Mouse (Mus musculus) neutrophil, adult 5-6 weeks (primary cell): ENCODE measurements around the gene Pcdh19. TPM values are rescaled to one million over a fixed set of nuclear protein-coding genes. Genes with fewer than 3 reads are reported as not detected.
"Not testable (repeated sequence)": the region's sequence is repeated elsewhere in the genome, so short reads cannot be mapped to it uniquely, and the experiment has no call there.

ENCODE experiments used
- ATAC-seq: fragments of 151-379, 151-347 bp; 2 replicates; pipeline ENCODE4 v1.8.0; 2017; ENCODE audit warnings: mild to moderate bottlenecking, moderate TSS enrichment; ENCODE audit not compliant: insufficient number of reproducible peaks, poor library complexity, low FRiP score, severe bottlenecking; ENCODE audit errors: extremely low read depth
- total RNA-seq: library from RNA; stranded (forward); fragments of 200-1000 nt; gene quantifications from 2 replicates; pipeline ENCODE4 v1.2.3, GENCODE M21; 2017

Gene Pcdh19
- not detected in 2 replicates for total RNA-seq

DNA sequence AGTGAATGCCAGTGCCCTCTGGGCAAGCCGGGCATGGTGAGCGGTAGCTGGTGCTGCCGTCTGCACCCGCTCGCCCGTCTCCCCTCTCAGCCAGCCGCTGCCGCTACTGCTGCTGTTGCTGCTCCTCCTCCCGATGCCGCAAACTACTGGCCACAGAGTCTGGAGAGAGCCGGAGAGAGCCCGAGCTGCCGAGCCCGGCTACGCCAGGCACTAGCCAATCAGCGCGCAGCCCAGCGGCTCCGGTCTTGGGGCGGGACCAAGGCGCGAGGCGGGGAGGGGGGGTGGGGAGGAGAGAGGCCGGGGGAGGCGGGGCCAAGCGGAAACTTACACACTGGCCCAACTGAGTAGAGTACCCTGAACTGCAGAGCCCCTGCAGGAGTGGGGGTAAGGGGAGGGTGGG is at the start of gene Pcdh19:
TSS of gene Pcdh19 (minus strand) at position 148 of the 400 bp plus-strand sequence.
- ATAC-seq, result no peak

DNA sequence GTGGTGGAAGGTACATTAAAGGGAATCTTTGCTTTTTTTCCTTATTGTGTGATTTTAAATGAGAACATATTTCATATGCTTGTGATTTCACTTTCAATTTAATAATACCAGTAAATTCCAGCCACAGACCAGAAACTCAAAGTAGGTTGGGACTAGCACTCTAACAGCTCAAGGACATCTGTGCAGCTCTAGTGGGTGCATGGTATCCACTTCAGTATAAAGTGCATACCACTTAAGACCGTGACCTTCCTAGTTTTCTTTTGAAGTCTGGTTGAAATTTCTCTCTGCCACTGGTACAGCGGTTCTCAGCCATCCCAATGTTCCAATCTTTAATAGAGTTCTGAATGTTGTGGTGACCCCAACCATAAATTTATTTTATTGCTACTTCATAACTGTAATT is 47.1 kb upstream of the Pcdh19 start:
- ATAC-seq, result no peak

DNA sequence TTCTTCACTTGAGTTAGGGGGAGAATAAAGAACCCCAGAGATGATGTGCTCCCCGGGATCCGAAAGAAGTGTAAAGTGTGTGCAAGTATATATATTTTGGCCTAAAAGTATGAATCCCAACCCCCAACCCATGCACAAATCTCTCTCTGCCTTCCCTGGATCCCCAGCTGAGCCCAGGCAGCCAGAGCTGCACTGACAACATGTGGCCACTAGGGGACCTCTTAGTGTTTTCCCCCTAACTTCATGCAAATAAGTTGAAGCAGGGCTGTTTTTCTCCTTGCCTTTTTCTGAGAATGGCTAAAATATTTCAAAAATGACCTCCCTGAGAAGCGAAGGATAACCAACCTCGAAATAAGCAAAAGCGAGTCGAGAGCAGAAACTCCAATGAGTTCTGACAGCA is 46.2 kb upstream of the Pcdh19 start:
- no peak for ATAC-seq

DNA sequence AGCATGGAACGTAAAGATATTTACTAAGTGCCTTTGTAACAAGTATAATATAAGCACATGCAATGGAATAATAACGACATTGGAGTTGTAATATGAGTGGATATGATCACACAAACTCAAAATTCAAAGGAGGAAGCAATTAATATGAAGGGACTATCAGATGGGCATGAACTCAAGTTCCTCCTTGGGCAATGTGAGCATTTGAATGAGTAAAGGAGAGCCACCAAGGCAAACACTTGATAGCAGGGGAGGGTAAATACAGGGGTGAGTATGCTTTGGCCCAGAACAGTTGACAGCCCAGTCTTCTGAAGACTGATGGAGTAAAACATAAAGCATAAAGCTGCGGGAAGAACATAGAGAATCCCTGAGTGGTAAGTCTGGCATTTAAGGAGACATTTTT is 32.7 kb upstream of the Pcdh19 start:
- ATAC-seq, result no peak

DNA sequence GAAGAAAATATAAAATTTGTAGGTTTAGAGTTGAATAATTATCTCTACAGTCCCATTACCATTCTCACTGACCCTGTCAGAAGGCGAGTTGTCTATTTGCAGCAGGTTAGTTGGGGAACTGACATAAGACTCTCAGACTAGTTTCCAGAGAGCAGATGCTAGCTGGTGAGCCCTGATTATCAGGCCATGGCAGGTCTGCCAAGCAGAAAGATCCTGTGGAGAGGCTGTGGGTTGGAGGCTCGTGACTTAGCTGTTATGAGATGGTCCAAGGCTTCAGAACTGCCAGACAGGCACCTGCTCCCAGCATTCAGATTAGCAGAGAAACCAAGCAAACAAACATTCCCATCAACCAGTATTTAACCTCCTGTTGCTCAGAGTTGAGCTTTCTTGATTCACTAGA is 21.8 kb upstream of the Pcdh19 start:
- ATAC-seq, result no peak

DNA sequence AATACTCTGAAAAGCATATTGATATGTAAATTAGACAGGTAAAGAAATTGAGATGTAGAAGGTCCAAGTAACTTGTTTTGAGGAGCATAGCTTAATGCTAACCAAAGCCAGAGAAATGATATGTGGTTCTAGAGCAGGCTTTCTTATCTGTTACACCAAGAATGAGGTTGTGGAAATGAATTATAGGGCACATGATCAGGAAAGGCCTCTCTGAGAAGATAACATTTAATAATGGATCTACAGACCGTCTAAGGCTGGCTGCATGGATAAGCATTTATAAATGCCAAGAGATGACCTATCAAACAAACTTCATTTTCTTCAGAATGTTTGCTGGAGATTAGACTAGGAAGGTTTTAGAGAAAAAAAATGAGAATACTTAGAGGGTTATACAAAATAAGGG is 14.1 kb upstream of the Pcdh19 start:
- no peak for ATAC-seq

DNA sequence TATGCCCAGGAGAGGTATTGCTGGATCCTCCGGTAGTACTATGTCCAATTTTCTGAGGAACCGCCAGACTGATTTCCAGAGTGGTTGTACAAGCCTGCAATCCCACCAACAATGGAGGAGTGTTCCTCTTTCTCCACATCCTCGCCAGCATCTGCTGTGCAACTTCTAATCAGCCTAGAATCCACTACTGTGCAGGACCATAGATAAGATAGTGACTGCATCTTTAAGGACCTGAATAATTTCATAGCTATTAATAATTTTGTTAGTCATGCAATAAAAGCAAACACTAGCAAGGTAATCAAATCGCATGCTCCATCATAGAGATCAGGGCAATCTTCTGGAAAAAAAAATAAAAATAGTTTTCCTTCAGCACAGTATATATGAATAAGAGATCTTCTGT is 9.1 kb upstream of the Pcdh19 start:
- ATAC-seq, result not testable (repeated sequence)

DNA sequence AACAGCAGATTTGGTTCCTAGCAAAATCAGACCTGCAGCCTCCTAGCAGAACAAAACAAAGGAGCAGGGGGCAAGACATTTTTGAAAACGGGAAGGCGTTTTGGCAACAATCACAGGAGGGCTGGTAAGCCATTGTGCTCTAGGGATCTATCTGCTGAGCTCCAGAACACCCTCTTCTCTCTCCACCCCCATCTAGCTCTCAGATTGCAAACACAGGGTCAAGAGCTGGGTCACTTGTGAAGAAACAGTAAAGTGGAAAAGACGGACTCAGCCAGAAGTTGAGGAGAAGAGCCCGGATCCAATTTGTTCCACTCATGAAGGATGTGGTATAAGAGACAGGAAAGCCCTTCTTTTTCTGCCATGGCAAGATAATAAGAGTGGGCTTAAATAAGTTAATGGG is 7.7 kb upstream of the Pcdh19 start:
- no peak for ATAC-seq

DNA sequence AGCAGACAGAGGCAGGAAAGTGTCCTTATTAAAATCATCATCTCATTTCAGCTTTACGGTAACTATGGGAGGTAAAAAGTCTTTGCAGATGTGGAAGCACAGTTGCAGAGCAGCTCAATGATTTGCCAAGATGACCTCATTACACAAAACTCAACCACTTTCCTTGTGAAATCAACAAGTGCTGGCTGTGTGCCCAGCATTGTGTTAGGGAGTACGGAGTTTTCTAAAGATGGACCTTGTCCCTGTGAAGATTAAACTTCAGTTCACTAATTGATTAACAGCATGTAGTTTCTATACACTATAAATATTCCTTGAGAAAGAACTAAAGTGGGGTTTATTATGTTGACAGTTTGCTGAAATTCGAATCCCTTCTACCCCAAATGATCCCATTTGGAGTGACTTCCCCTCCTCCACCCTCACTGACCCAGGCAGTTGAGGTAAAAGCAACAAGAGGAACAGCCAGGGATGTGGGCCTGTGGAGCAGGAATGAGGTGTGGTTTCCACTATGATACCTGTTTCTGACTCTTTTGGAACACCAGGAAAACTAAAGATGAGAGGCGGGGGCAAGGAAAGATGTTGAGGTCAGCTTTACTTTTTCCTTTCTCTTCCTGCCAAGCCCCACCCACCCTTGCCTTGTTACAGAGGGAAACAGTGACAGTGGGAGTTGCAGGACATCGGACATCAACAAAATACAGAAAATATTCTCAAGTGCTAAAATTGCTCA is 4.4 kb upstream of the Pcdh19 start:
- no peak for ATAC-seq

DNA sequence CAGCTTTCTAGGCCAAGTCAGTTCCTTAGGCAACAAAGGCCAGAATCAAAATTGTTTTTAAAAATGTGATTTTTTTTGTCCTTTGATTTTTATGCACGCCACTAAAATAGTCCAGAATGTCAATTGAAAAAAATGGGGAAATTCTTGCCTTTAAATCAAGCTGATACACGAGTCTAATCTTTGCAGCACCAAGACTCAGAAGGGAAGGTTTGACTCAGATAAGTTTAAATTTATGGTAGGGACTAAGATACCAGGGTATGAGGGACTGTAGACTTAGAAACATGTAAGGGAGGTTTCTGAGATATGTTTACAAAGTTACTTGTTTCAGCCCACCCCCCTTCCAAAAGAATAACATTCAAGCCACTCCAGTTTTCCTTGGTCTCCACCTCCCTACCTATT is 3.6 kb upstream of the Pcdh19 start:
- ATAC-seq, result no peak

DNA sequence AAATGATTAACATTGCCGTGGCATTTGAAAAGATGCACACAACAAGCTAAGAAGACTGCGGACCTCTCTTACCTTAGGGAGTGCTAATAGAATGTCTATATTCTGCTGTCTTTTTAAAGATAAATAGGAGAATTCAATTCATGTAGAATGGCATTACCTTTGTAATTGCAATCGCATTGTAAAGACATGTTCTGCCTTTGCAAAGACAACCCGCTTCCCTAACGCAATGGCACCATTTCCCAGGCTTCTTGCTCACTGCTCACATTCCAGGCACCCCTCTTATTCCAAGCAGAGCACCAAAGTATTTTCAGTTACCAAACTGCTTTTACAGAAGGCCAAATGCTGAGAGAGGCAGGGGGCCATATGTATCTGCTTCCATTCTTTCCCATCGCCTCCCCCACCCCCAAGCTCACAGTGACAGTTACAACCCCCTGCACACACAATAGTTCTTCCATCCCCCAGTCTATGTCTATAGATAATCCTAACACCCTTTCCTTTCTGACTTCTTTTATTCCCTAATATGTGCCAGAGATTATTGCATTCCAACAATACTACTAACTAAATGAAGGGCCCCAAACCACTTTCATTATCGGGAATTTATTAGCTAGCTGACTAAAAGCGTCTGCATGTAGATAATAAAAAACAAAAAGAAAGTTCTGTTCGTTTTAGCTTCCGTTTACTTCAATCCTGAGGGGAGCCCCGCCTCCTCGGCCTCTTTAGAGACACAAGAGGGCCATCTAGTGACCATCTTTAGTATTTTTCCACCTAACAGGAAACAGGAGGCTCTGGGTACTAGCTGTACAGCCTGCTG is 3.0 kb upstream of the Pcdh19 start:
- ATAC-seq, result no peak

DNA sequence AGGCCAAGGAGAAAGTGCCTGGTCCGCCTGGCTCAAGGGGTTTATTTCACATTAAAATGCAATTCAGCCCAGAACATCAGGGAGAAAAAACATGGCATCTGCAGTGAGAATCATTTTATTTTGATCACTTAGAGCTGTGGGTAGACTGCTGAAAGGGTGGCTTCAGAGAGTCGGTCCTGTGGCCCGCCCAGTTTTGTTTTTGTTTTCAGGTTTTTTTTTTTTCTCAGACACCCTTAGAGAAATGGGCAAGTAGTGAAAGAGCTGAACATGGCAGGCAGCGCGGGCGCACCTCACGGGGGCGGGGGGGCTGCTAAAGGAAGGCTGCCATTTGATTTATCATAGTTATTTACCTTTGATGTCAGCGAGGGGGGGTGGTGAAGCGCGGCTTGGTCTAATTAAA is 2.0 kb upstream of the Pcdh19 start:
- ATAC-seq, result no peak

DNA sequence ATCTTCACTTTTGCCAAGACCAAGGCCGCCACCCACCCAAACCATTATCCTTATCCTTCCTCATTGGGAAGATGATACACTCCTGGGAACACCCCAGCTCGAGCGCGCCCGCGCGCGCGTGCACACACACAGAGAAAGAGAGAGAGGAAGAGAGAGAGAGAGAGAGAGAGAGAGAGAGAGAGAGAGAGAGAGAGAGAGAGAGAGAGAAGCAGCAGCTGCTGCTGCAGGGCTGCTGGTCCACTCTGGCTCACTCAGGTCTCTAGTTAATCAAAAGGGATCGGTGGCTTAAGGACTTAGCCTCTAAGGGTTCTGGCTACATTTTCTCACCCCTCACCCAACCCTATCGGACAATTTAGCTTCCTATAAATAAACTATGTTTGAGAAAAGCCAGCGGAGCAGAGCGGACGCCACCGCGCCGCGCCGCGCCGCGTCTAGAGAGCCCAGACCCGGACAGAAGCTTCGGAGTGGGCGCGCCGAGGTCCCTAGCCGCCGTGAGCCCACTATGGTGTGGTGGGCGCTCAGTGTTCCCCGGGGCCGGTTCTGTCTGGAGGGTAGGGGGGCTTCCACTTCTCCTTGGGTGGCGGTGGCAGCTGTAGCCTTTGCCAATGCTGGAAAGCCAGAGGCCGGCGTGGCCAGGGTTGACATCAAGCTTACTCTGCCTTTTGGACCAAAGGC is 926 bp upstream of the Pcdh19 start:
- no peak for ATAC-seq

DNA sequence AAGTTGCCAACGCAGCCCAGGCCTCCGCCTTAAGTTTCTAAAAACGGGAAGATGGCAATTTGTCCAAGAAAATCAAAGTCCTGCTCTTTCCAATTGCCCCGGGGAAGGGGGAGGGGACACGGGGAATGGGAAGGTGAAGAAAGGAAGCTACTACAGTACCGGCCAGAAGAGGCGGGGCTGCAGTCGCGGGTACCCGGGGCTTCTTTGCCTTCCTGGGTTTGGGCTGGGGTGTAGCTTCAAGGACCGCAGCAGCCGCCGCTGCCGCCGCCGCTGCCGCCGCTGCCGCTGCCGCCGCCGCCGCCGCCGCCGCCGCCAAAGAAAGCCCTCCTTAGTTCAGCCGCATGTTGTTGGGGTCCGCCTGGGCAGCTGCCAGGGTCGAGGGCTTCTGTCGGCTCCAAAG is 631 bp downstream of the Pcdh19 start:
- ATAC-seq, result no peak

DNA sequence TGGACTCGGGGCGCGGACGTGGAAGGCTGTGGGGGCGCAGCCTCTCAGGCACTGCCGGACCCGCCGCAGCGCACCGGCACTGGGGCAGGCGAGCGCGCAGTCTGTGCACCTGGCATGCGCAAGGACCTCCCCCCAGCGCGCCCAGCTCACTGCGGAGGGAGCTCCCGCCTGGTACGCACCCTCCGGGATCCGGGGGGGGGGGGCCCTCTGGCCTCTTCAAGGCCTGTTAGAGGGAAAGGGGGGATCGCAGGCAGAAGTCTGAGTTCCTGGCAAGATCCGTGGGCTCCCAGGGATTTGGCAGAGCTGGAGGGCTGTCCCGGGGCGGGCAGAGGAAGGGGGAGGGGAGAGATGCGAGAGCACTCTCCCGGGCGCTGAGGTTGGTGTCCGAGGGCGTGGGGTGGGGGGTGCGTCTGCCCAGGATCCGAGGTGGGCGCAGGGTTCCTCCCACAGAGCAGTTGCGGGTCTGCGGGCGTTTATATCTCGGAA is 1.1 kb downstream of the Pcdh19 start:
- no peak for ATAC-seq

DNA sequence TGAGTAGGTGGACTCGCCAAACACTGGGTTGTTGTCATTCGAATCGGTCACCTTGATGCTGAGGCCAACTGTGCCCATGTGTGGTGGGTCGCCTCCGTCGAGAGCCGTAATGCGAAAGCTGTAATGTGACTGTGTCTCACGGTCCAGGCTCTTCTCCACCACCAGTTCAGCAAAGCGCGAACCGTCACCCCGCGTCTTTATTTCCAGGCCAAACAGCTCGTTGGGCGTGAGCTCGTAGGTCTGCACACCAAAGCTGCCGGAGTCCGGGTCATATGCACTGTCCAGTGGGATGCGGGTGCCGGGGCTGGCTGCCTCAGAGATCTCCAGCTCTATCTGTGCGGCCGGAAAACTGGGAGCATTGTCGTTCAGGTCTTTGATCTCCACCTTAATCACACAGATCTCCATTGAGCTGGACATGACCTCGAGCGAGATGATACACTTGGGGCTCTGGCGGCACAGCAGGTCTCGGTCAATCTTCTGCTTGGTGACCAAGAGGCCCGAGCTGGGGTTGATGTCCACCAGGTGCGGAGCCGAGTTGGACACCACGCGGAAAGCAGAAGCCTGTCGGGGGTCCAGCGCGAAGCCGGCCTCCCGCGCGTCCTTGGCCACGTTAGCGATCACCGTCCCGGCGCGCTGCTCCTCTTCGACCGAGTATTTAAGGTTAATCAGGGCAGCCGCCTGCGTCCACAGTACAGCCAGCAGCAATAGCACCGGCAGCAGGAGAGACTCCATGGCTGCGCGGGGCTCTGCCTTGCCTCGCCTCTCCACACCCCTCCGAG is 2.1 kb downstream of the Pcdh19 start:
- ATAC-seq, result no peak

DNA sequence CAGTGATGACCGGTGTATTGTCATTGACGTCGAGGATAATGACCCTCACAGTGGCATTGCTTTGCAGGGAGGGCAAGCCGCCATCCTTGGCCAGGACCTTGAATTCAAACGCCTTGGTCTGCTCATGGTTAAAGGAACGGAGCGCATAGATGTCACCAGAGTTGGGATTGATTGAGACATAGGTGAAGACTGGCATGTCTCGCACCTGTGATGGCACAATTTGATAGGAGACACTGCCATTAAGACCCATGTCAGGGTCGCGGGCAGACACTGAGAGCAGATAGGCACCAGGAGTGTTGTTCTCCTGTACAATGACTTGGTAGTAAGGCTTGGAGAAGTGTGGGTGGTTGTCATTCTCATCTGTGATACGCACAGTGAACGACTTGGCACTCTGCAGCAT is 3.2 kb downstream of the Pcdh19 start:
- ATAC-seq, result no peak

DNA sequence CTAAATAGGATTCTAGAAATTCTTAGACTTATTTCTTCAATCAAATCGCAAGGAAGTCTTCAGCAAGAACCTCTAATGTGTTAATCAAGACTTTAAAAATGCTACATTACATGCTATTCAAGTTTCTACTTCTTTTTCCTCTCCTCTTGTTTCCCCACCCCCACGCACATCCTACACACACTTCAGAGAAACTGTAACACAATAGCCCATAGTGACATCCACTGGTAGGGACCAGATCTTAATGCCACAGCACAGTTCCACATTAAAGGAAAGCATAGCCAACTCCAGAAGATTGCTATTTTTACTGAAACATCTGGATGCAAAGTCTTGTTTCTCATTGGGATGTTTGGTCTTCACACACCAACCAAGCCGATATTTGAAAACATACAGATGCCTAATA is 4.8 kb downstream of the Pcdh19 start:
- no peak for ATAC-seq

DNA sequence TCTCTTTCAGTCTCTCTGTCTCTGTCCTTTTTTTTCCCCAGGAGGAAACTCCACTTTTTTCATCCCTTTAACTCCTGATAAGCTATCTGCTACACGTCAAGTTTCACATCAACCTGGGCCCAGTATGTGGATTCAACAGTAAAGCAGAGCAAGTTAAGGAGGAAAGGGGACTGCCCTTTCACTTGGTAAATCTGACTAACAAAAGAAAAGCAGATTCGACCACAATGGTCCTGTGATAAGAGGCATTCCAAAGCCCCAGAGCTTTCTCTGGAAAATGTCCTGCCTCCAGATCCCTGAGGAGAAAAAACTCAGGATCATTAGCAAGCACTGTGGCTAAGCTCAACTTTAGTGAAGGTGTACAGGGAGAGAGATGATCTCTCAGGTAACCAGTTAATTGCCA is 13.7 kb downstream of the Pcdh19 start:
- ATAC-seq, result no peak
